Mouse (Mus musculus): ENCODE measurements around the gene Myoz1. TPM values are rescaled to one million over a fixed set of nuclear protein-coding genes. Genes with fewer than 3 reads are reported as not detected.

Gene Myoz1
- polyA plus RNA-seq, 1 experiment from 2014 or later, result not detected

DNA sequence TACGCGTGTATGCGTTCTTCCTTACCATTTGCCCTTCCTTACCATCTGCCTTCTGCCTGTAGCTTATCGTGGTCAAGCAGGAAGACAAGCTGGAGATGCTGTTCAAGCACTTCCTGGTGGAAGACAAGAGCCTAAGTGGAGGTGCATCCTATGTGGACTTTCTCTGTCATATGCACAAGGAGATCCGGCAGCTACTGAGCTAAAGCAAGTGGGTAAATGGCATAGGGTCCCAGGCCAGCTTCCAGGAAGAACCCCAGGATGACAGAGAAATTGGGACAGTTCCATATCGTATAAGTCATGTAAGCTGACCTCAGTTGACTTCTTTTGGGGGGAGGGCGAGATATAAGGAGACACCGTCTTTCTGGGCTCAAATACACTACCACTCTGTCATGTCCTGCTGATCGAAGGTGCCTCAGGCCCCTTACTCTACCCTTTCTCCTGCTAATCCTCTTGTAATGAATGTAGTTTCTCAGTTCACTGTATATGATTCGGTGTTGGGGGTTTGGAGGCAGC is 37.3 kb upstream of the Myoz1 start:
- H3K9ac ChIP-seq, result no peak overlapping the region
- no peak overlapping the region for H3K4me3 ChIP-seq (replicated peaks)
- no peak for ATAC-seq (ENCODE audit: low FRiP score)
- H3K9me3 ChIP-seq, result no peaks in the 10 kb centered on the region
- peaks cover 61% of the 10 kb centered on the region for H3K36me3 ChIP-seq (replicated peaks)
- no peaks in the 10 kb centered on the region for H3K27me3 ChIP-seq
- no peak overlapping the region for H3K4me2 ChIP-seq
- 94% methylated on average over 10 of the region's 10 CpGs for WGBS
- no peak overlapping the region for H3K27ac ChIP-seq
- H3K4me1 ChIP-seq, result peaks cover 36% of the 10 kb centered on the region

DNA sequence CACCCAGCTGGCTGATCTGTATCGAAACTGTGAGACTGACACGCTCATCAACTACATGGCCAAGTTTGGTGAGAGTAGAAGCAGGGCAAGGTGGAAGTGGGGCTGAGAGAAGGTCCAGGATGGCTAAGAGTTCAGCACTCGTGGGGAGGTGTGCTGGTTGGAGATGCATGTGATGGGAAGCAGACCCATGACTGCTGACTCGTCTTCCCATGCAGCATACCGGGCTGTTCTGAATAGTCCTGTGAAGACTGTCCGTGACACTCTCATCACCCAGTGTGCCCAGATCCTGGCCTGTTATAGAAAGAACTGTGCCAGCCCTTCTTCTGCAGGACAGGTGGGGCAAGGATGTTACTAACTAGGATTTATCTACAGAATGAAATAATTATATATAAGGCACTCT is 35.4 kb upstream of the Myoz1 start:
- WGBS, result 95% methylated on average over 6 of the region's 6 CpGs
- ATAC-seq (ENCODE audit: low FRiP score), result no peak
- Histone ChIP-seq H3K4me1 (peaks cover 19% of the 10 kb centered on the region), H3K27ac (no peak overlapping the region), H3K9me3 (no peaks in the 10 kb centered on the region), H3K36me3 (replicated peaks) (peaks cover 73% of the 10 kb centered on the region), H3K4me3 (replicated peaks) (no peak overlapping the region), H3K27me3 (no peaks in the 10 kb centered on the region), H3K4me2 (no peak overlapping the region), H3K9ac (no peak overlapping the region)

DNA sequence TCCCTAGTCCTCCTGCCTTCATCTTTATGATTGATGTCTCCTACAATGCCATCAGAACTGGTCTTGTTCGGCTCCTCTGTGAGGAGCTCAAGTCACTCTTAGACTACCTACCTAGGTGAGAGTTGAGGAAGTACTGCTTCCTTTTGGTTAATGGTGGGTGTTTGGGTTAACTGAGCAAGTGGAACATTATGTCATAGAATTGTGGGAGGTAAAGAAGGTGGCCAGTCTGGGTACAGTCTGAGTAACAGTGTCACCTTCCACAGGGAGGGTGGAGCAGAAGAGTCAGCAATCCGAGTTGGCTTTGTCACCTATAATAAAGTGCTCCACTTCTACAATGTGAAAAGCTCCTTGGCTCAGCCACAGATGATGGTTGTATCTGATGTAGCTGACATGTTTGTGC is 32.7 kb upstream of the Myoz1 start:
- Histone ChIP-seq H3K4me2 (no peak overlapping the region), H3K9me3 (no peaks in the 10 kb centered on the region), H3K27ac (no peak overlapping the region), H3K36me3 (replicated peaks) (peaks cover 98% of the 10 kb centered on the region), H3K9ac (no peak overlapping the region), H3K4me3 (replicated peaks) (no peak overlapping the region), H3K4me1 (no peaks in the 10 kb centered on the region), H3K27me3 (no peaks in the 10 kb centered on the region)
- WGBS, result 91% methylated on average over 2 of the region's 2 CpGs
- ATAC-seq (ENCODE audit: low FRiP score), result no peak

DNA sequence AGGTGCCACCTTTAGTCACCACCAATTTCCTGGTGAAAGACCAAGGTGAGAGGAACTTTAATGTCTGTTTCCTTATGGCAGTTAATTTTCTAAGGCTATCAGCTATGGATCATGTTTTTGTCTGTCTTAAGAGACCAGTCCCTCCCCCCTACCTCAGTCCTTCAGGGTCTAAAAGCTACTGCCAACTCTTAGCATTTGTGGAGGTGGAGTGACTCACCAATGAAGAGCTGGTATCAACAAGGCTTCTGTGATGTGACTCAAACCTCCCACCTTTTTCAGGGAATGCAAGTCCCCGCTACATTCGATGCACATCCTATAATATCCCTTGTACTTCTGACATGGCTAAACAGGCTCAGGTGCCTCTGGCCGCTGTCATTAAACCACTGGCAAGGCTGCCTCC is 30.2 kb upstream of the Myoz1 start:
- H3K36me3 ChIP-seq (replicated peaks), result peaks cover 99% of the 10 kb centered on the region
- 97% methylated on average over 3 of the region's 3 CpGs for WGBS
- H3K9me3 ChIP-seq, result no peaks in the 10 kb centered on the region
- H3K4me2 ChIP-seq, result no peak overlapping the region
- no peaks in the 10 kb centered on the region for H3K27me3 ChIP-seq
- H3K4me3 ChIP-seq (replicated peaks), result no peak overlapping the region
- no peak overlapping the region for H3K27ac ChIP-seq
- no peak for ATAC-seq (ENCODE audit: low FRiP score)
- no peaks in the 10 kb centered on the region for H3K4me1 ChIP-seq
- H3K9ac ChIP-seq, result no peak overlapping the region

DNA sequence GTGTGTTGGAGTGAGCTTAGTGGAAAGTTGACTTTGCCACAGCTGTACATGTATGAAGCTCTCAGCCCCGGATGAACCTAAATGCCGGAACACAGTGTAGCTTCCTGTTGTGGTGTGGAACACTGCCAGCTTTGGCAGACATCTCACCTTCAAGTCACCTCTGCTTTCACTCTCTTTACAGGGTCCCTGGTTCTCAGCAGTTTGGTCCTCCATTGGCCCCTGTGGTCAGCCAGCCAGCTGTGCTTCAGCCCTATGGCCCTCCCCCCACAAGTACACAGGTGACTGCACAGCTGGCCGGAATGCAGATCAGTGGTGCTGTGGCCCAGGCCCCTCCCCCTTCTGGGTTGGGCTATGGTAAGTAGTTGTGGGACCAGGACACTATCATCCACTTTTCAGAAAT is 26.2 kb upstream of the Myoz1 start:
- H3K4me2 ChIP-seq, result no peak overlapping the region
- H3K4me3 ChIP-seq (replicated peaks), result no peak overlapping the region
- H3K4me1 ChIP-seq, result no peaks in the 10 kb centered on the region
- WGBS, result 79% methylated on average over 3 of the region's 3 CpGs
- H3K36me3 ChIP-seq (replicated peaks), result peaks cover 97% of the 10 kb centered on the region
- no peak overlapping the region for H3K9ac ChIP-seq
- H3K27me3 ChIP-seq, result no peaks in the 10 kb centered on the region
- H3K9me3 ChIP-seq, result no peaks in the 10 kb centered on the region
- H3K27ac ChIP-seq, result no peak overlapping the region
- ATAC-seq (ENCODE audit: low FRiP score), result no peak

DNA sequence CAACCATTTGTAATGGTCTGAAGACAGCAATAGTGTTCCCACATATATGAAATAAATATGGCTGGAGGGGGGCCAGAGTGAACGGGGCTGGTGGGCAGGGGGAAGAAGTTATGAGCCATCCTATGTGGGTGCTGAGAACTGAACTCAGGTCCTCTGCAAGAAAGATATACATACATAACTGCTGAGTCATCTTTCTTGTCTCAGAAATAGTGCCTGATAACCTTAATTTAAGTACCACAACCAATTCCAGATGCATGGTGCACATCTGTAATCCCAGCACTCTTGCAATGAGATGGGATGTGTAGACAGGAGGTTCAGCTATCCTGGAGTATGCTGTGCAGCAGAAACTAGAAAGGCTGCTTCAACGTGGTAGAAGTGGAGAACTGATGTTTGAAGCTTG is 25.4 kb upstream of the Myoz1 start:
- H3K27me3 ChIP-seq, result no peaks in the 10 kb centered on the region
- H3K4me3 ChIP-seq (replicated peaks), result no peak overlapping the region
- H3K9ac ChIP-seq, result no peak overlapping the region
- H3K4me1 ChIP-seq, result no peaks in the 10 kb centered on the region
- ATAC-seq (ENCODE audit: low FRiP score), result no peak
- 95% methylated on average over 2 of the region's 2 CpGs for WGBS
- H3K4me2 ChIP-seq, result no peak overlapping the region
- H3K9me3 ChIP-seq, result no peaks in the 10 kb centered on the region
- peaks cover 96% of the 10 kb centered on the region for H3K36me3 ChIP-seq (replicated peaks)
- no peak overlapping the region for H3K27ac ChIP-seq

DNA sequence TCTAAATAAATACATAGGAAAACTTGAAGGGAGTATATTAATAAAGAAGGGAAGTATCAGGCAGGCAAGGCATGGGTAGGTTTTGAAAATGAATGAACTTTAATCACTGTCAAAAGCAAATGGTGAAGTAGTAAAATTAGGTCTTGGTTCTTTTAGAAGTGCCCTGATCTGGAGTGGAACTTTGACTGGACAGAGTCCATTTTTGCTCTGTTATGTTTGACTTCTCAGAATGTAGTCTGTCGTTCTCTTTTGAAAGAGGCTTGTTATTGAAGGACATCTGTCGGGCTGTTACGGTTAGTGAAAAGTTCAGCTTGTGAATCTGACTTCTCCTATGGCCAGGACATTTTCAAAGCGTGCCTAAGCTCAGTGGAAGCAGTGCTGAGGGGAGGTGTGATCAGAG is 21.6 kb upstream of the Myoz1 start:
- no peak for ATAC-seq (ENCODE audit: low FRiP score)
- Histone ChIP-seq H3K4me3 (replicated peaks) (no peak overlapping the region), H3K4me1 (peaks cover 14% of the 10 kb centered on the region), H3K4me2 (no peak overlapping the region), H3K9me3 (no peaks in the 10 kb centered on the region), H3K36me3 (replicated peaks) (peaks cover 70% of the 10 kb centered on the region), H3K27ac (no peak overlapping the region), H3K27me3 (no peaks in the 10 kb centered on the region), H3K9ac (no peak overlapping the region)
- WGBS, result 94% methylated on average over 4 of the region's 4 CpGs

DNA sequence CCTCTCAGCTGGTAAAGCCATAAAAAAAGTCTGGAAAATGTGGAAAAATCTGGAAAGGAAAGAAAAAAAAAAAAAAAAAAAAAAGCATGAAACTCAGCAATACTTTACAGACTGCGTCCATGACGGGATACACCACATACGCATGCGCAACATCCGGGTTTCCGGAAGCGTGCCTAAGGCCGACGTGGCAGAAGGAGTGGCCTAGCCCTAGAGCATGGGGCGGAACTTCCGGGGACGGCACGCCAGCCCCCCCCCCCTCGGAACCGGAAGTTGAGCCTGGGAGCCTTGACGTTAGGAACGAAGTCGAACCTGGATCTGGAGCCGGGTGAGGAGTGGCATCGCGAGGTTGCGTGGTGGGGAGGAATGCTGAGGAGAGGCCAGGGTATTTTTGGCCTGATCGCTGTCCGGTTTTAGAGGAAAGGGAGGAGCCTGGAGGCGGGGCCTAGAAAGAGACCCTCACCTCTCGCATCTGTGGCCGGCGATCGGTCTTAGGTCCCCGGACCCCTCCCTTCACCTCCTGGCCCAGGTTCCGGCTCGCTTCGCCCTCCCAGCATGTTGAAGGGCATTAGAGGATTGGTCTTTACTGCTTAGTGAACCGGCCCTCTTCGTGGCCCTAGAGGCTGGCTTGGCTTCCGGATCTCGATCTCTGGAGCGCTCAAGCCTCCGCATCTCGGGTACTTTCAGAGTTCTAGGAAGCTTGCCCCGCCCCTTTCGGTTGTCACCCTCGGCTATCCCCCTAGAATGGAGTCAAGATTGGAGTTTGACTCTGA is 17.9 kb upstream of the Myoz1 start, which contains the start of gene Sec24c:
Gene Sec24c (plus strand): TSS at position 245 of the 770 bp plus-strand sequence.
- H3K27ac ChIP-seq, result peak within 1 kb of the TSS; percentile 84
- peak within 1 kb of the TSS; percentile 87 for H3K4me2 ChIP-seq
- no peaks in the 10 kb centered on the region for H3K9me3 ChIP-seq
- H3K9ac ChIP-seq, result peak within 1 kb of the TSS; percentile 82
- WGBS, result 1% methylated on average over 43 of the region's 43 CpGs
- H3K36me3 ChIP-seq (replicated peaks), result peaks cover 35% of the 10 kb centered on the region
- peaks cover 9% of the 10 kb centered on the region; the same call in 1 of the 2 replicates for H3K27me3 ChIP-seq
- peaks cover 14% of the 10 kb centered on the region for H3K4me1 ChIP-seq
- H3K4me3 ChIP-seq (replicated peaks), result peak within 1 kb of the TSS; percentile 80
- ATAC-seq (ENCODE audit: low FRiP score), result peak; percentile 98

DNA sequence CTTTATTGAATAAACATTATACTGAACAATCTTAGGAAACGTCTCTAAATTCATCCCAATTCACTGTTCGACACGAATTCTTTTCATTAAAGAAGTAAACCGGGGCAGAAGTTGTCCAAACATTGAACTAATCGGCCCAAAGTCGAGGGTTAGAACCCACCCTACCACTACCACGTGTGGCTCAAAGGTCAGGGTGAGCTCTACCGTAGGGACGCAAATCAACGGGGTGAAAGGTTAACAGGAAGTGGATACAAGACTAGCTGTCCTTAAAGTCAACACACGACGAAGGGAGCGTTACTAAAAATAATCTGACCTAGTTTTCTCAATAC is 17.4 kb upstream of the Myoz1 start:
- ATAC-seq (ENCODE audit: low FRiP score), result peak; percentile 78
- H3K27ac ChIP-seq, result no peak overlapping the region
- H3K4me1 ChIP-seq, result peaks cover 14% of the 10 kb centered on the region
- no peaks in the 10 kb centered on the region for H3K9me3 ChIP-seq
- H3K4me2 ChIP-seq, result peak overlapping the region; percentile 70
- H3K9ac ChIP-seq, result no peak overlapping the region
- 13% methylated on average over 13 of the region's 13 CpGs for WGBS
- peaks cover 14% of the 10 kb centered on the region; the same call in 1 of the 2 replicates for H3K27me3 ChIP-seq
- peak overlapping the region; percentile 80 for H3K4me3 ChIP-seq (replicated peaks)
- peaks cover 29% of the 10 kb centered on the region for H3K36me3 ChIP-seq (replicated peaks)

DNA sequence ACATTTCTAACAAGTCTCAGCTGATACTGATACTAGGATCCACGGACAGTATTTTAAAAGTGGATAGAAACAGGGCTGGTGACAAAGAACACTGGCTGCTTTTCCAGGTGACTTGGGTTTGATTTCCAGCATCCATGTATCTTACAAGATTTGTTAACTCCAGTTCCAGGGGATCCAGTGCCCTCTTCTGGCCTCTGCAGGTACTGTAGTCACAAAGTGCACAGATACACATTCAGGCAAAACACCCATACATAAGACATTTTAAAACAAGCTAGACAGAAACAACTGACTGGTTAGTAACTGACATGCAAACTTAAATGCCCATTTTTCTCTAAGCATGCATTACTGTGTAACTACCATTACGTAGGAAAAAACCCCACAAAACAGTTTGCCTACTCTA is 16.6 kb upstream of the Myoz1 start:
- Histone ChIP-seq H3K36me3 (replicated peaks) (peaks cover 22% of the 10 kb centered on the region), H3K9me3 (no peaks in the 10 kb centered on the region), H3K4me3 (replicated peaks) (no peak overlapping the region), H3K27ac (no peak overlapping the region), H3K9ac (no peak overlapping the region), H3K4me2 (no peak overlapping the region), H3K4me1 (peaks cover 14% of the 10 kb centered on the region), H3K27me3 (peaks cover 20% of the 10 kb centered on the region; the same call in 1 of the 2 replicates)
- ATAC-seq (ENCODE audit: low FRiP score), result no peak
- 93% methylated on average over 2 of the region's 2 CpGs for WGBS

DNA sequence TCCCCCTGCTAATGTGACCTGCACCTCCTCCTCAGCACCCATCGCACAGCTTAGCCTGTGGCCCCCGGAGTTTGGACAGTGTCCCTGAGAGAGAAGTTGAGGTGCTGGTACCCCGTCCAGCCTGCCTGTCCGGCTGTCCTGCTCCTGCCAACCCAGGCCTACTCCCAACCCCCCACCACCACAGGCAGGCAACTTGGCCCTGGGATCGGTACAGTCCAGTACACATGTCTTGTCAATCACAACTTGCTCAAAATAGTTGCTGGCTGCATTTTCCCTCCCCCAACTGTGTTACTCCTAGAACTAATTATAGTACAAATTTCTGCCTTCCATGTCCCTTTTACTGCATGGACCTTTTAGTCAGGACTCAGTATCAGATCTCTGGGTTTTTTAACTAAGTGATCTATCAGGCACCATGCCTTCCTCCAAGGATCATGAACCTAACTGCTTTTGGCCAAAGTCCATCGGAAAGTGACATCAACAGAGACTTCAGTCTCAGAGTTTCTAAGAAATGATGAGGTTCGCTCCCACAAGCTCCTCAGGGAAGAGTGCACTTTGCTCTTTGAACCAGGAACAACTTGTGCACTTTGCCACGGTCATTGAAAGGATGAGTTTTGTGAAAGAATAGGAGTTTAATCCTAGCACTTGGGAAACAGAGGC is 11.9 kb upstream of the Myoz1 start, which contains the start of gene Synpo2l:
Gene Synpo2l (minus strand): TSS at position 201 of the 657 bp plus-strand sequence.
- H3K9me3 ChIP-seq, result no peaks in the 10 kb centered on the region
- no peaks in the 10 kb centered on the region for H3K36me3 ChIP-seq (replicated peaks)
- H3K4me2 ChIP-seq, result no peak within 1 kb of the TSS
- no peak within 1 kb of the TSS for H3K4me3 ChIP-seq (replicated peaks)
- WGBS, result 91% methylated on average over 8 of the region's 8 CpGs
- ATAC-seq (ENCODE audit: low FRiP score), result no peak
- H3K9ac ChIP-seq, result no peak within 1 kb of the TSS
- no peak within 1 kb of the TSS for H3K27ac ChIP-seq
- peaks cover 44% of the 10 kb centered on the region for H3K27me3 ChIP-seq
- H3K4me1 ChIP-seq, result no peaks in the 10 kb centered on the region

DNA sequence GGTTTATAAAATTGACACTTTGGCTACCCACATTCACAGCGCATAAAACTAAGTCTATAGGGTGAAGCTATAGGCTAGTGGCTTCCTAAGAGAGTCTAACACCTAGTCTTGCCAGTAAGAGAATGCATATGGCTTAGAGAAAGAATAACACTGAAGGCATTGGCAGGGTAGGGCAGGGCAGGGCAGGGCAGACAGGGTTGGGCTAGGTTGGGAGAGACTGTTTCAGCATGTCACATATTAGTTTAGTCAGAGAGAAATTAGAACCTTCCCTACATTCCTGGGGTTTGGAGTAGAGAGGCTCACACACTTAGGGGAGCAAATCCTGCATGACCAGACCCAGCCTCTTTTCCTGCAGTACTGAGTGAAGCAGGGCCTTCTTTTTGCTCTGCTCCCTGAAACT is 11.1 kb upstream of the Myoz1 start:
- Histone ChIP-seq H3K9ac (no peak overlapping the region), H3K27ac (no peak overlapping the region), H3K27me3 (peaks cover 52% of the 10 kb centered on the region), H3K4me2 (no peak overlapping the region), H3K9me3 (no peaks in the 10 kb centered on the region), H3K4me3 (replicated peaks) (no peak overlapping the region), H3K4me1 (peaks cover under 1% of the 10 kb centered on the region; the same call in 1 of the 2 replicates), H3K36me3 (replicated peaks) (no peaks in the 10 kb centered on the region)
- ATAC-seq (ENCODE audit: low FRiP score), result no peak
- 76% methylated on average over 1 of the region's 1 CpGs for WGBS
